Mouse (Mus musculus): ENCODE data around the gene Eipr1. TPM values are rescaled to one million over a fixed set of nuclear protein-coding genes. Genes with fewer than 3 reads are reported as not detected.
"Not testable (repeated sequence)": the region's sequence is repeated elsewhere in the genome, so short reads cannot be mapped to it uniquely, and the experiment has no call there.

Eipr1 gene
- polyA plus RNA-seq, 3 experiments from 2014 or later, result 27.4 to 36.6 (median 33.7) TPM

- no peak for ATAC-seq
Observed at GRCm38 (mm10) chr12:28889068-28889674, 137.6 kb downstream of the Eipr1 start.

DNA sequence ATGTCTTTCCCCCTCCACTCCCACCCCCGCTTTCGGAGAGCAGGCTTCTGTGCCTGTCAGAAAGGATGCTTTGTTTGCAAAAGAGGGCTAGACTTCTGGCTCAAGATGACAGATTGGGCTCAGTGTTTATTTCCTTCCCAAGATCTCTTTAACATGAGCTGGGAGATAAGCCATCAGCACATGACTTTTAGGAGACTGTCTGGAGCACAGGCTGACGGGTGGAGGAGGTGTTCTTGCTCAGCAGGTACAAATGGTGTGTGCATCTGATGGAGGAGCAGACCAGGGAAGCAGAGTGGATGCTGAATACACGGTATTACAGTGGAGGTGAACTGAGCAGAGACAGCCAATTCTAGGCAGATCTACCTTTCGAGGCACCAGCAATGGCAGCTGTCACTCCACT is 139.9 kb downstream of the Eipr1 start:
- ATAC-seq, result no peak

DNA sequence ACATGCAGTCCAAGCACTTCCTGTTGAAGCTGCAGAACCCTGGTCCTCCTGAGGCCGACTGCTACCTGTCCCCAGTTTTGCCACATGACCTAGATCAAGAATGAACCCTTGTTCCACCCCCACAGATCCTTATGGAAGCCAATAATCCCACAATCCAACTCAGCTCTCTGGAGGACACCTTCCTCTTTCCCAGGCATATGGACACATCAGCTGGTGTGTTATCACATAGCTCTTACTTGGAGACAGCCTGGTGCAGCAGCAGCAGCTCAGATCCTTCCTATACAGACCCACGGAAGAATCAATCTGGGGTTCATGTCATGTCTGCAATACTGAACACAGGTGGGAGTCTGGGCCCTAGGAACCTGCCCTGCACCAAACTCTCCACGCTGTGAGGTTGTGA is 145.0 kb downstream of the Eipr1 start:
- ATAC-seq, result no peak

DNA sequence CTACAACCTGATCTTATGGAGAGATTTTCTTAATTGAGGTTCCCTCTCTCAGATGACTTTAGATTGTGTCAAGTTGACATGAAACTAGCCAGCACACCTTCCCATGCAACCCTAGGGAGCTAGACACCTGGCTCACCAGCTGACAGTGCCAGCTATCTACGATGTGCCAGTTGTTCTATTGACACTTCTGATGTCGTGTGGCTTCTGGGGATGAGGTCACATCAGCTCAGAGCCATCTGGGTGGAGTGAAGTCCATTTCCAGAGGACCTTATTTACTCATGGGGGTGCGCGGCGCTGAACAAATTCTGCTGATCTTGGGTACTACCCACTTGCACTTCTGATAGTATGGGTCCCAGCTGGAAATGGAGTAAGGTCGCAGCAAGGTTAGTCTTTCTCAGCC is 146.7 kb downstream of the Eipr1 start:
- no peak for ATAC-seq

GRCm38 (mm10) chr12:28899696-28900095 is 148.1 kb downstream of the Eipr1 start:
- no peak for ATAC-seq

DNA sequence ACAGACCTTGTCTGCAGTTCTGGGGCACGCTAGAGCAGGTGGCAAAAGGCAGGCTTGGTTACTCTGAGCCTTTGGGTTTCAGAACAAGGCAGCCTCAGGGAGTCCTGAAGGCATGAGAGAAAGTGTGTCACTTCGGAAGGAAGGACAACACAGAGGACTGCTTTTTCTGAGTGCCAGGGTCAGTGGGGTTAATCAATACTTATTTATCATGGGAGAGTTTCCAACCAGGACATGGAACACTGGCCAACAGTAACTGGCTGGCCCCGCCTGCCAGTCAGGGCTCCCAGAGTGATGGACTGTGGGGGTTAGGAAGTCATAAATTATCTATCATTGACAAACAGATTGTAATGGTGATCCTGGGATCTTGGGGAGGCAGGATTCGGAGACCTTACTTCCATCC is 148.7 kb downstream of the Eipr1 start:
- ATAC-seq, result no peak

DNA sequence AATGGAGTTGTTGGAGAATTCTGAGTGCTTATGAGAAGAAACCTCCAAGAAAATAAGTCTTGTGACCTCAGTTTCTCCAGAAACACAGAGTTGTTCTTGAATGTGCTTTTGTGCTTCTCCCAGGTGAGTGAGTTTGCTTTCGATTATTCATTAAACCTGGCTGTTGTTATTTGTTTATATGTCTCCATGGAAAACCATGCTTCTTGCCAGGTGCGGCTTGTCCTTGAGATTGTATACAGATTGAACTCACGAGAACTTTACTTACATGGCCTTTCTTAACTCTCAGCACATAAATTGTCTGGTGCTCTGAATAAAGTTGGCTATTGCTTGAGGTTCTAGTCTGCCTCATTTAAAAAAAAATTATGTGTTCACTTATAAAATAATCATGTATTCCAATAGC is 150.5 kb downstream of the Eipr1 start:
- no peak for ATAC-seq

- no peak for ATAC-seq
Observed at GRCm38 (mm10) chr12:28903082-28903481, 151.5 kb downstream of the Eipr1 start.

DNA sequence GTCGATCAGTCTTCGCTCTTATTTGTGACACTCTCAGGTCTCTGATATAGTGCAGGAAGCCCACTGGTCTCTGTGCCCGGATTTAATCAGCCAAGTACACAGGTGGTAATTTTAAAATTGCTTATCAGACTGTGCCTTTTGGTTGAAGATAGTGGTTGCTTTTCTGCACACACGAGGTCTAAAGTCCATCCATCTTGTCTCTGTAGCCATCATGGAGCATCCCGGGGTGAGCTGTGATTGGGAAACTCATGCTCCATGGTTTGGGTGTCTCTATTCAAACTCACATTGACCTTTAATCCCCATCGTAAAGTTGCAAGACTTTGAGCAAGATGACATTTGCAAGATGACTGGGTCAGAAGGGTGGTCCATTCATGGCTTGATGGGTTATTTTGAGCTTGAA is 153.9 kb downstream of the Eipr1 start:
- no peak for ATAC-seq

- ATAC-seq, result no peak
Observed at GRCm38 (mm10) chr12:28906016-28906415, 154.4 kb downstream of the Eipr1 start.

DNA sequence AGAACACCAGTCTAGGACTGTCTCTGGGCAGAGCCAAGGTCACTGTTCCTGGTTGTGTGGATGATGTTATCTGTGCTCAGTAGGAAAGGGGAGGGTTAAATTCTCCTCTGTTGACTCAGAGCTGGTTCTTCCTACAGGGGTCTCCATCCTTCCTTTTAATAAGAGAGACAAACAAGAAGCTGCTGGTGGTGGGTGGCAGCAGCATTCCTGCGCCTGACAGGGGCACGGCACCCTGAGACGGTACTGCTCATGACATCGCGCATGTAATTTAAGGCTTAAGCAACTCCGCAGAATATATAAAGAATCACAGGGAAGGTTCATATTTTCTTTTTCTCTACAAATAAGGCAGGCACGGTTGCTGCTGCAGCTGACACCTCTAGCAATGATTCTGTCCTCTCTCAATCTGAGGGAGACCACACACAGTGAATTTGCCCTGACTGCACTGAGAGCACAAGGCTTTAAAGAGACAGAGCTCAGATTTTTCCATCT is 155.2 kb downstream of the Eipr1 start:
- ATAC-seq, result no peak

- no peak for ATAC-seq
Observed at GRCm38 (mm10) chr12:28907814-28908213, 156.2 kb downstream of the Eipr1 start.

DNA sequence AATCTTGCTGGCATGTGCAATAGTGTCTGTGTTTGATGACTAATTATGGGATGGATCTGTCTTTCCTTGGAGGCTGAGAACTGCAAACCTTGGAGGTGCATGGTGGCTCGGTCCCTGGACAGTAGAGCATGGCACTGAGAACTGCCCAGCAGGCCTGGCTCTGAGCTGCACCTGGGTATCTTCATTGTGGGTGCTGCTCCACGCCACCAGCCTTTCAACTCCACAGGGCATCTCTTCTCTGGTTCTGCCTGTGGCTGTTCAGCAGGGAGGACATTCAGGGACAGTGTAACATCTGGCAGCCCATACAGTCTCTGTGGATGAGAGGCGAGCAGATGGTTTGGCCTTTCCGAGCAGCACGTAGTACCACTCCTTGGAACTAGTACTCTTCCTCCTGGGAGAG is 158.2 kb downstream of the Eipr1 start:
- no peak for ATAC-seq

GRCm38 (mm10) chr12:28910568-28910967 is 159.0 kb downstream of the Eipr1 start:
- no peak for ATAC-seq

DNA sequence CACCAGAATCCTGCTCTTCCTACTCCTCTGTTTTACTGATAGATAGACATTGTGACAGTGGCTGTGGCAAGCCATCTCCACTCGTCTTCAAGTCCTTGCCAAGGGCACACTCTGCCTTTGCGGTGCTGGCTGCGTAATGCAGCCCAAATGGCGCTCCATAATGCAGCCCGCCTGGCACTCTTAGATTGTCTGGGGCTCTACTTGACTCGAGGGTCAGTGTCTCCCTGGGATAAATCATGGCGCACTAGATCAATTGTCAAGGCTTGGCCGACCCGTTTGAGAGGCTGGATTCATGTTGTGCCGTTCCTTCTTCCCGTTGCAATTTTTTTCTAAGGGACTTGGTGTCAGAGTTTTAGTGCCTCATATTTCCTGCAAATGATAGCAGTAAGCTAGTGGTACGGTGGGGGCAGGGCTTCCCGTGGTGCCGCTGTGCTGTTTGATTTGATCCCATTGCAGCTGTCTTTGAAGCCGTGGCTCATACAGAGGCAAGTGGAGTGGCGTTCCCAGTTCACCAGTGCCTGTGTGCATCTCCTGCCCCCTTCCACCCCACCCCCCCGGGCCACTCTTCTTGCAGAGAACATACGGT is 160.8 kb downstream of the Eipr1 start:
- ATAC-seq, result no peak

GRCm38 (mm10) chr12:28913099-28913498 is 161.5 kb downstream of the Eipr1 start:
- ATAC-seq, result no peak

- ATAC-seq, result not testable (repeated sequence)
Observed at GRCm38 (mm10) chr12:28914056-28914455, 162.5 kb downstream of the Eipr1 start.

Other genes starting within 250 kb of the Eipr1 start
- gene Dcdc2c, start 199.4 kb upstream of the Eipr1 start, polyA plus RNA-seq (2017; shearing (Covaris generic)), result not detected
- not detected for gene Allc, start 169.3 kb upstream of the Eipr1 start, polyA plus RNA-seq (2017; shearing (Covaris generic))
- gene Colec11, start 128.4 kb upstream of the Eipr1 start, polyA plus RNA-seq (2017; shearing (Covaris generic)), result under 1 TPM in 1 of 3 experiments, not detected in 2; 0.31 TPM
- gene Rps7, start 115.8 kb upstream of the Eipr1 start, polyA plus RNA-seq (2017; shearing (Covaris generic)), result 1,000 to 10,000 TPM; 1,531 to 2,541 (median 1,663) TPM
- gene Rnaseh1, start 102.2 kb upstream of the Eipr1 start, polyA plus RNA-seq (2017; shearing (Covaris generic)), result 10 to 100 TPM; 21.7 to 32.7 (median 28.9) TPM
- gene Adi1, start 76.6 kb upstream of the Eipr1 start, polyA plus RNA-seq (2017; shearing (Covaris generic)), result 10 to 100 TPM; 25.7 to 49.9 (median 41.5) TPM
- 10 to 100 TPM; 31.7 to 58.8 (median 40.1) TPM for gene Trappc12, start 1.3 kb upstream of the Eipr1 start, polyA plus RNA-seq (2017; shearing (Covaris generic))

Measured in inflammation-experienced regulatory T-cells, adult 6 months (primary cell).